Mouse (Mus musculus) liver, embryonic 11.5 days (tissue): ENCODE data around the gene Kcnk7. TPM values are rescaled to one million over a fixed set of nuclear protein-coding genes. Genes with fewer than 3 reads are reported as not detected.

ENCODE experiments used
- ATAC-seq: fragments of 200-750 bp; cut with Nextera tagmentation; replicated peaks from 2 replicates; pipeline ENCODE4 v1.8.0; 2017; ENCODE audit warnings: moderate number of reproducible peaks, mild to moderate bottlenecking, moderate TSS enrichment, moderate library complexity; ENCODE audit not compliant: low FRiP score
- DNase-seq: peaks from one replicate; pipeline ENCODE4 v3.0.0-alpha.2; 2017; ENCODE audit warnings: low spot score
- H3K27ac ChIP-seq: fragments of 300-500 bp; sonication (generic); 2 replicates; pipeline ENCODE4 v1.5.1; 2014; ENCODE audit warnings: mild to moderate bottlenecking, low read depth, low read length, control low read depth
- H3K27me3 ChIP-seq: fragments of 300-500 bp; sonication (generic); replicated peaks from 2 replicates; pipeline ENCODE4 v1.6.1; 2014; ENCODE audit warnings: low read length, mixed read lengths; ENCODE audit not compliant: control insufficient read depth, insufficient read depth
- H3K36me3 ChIP-seq: fragments of 300-500 bp; sonication (generic); 2 replicates; pipeline ENCODE4 v1.6.1; 2014; ENCODE audit warnings: mild to moderate bottlenecking, low read length, moderate library complexity, mixed read lengths; ENCODE audit not compliant: control insufficient read depth, insufficient read depth
- H3K4me1 ChIP-seq: fragments of 300-500 bp; sonication (generic); replicated peaks from 2 replicates; pipeline ENCODE4 v1.6.1; 2014; ENCODE audit warnings: low read length, mixed read lengths; ENCODE audit not compliant: control insufficient read depth, insufficient read depth
- H3K4me2 ChIP-seq: fragments of 300-500 bp; sonication (generic); 2 replicates; pipeline ENCODE4 v1.6.1; 2014; ENCODE audit warnings: mild to moderate bottlenecking, control low read depth, moderate library complexity
- H3K4me3 ChIP-seq: fragments of 300-500 bp; sonication (generic); 2 replicates; pipeline ENCODE4 v1.5.1; 2014; ENCODE audit warnings: low read depth, low read length, control low read depth
- H3K9ac ChIP-seq: fragments of 300-500 bp; sonication (generic); 2 replicates; pipeline ENCODE4 v1.6.1; 2014; ENCODE audit warnings: low read depth, low read length, control low read depth
- H3K9me3 ChIP-seq: fragments of 300-500 bp; sonication (generic); 2 replicates; pipeline ENCODE4 v1.6.1; 2016; ENCODE audit warnings: low read length, inconsistent platforms, mixed read lengths; ENCODE audit not compliant: control insufficient read depth
- WGBS: fragments of 180-500 bp; shearing (Covaris S2); extraction: QIAGEN DNeasy Blood & Tissue Kit; methylation state at CpG from one replicate; pipeline ENCODE4 v1.1.7; 2014; 5-methylcytosine and 5-hydroxymethylcytosine counted together
- polyA plus RNA-seq: library from polyadenylated mRNA; unstranded; fragments of >200 nt; fragmentation: Nextera tagmentation; extraction: Ambion mirVana; gene quantifications from 2 replicates; pipeline ENCODE4 v1.2.1, GENCODE M21; 2014

Kcnk7 gene
- polyA plus RNA-seq, 1 experiment from 2014 or later, result 0.14 TPM

DNA sequence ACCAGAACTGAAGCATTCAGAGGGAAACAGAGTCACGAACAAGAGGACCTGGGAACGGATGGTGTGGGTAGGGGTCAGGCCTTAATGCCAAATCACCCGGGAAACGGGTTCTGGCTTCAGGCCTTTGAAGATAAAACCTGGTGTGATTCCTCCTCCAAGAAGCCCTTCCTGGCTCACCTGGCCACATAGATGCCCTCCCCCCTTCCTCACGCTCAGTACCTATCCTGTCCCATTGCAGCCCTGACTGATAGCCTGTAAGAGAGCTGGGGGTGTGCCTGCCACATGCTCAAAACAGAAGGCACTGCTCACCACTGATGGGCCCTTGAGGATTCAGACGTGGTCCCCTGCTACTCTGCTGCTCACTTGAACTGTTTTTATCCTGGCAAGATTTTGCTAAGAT lies 10.4 kb upstream of the Kcnk7 start:
- H3K36me3 ChIP-seq, result peaks cover 35% of the 10 kb centered on the region
- whole genome bisulfite sequencing, result 91% methylated on average over 6 of the region's 6 CpGs
- H3K9ac ChIP-seq, result no peak overlapping the region
- H3K4me2 ChIP-seq, result no peak overlapping the region
- no peaks in the 10 kb centered on the region for H3K9me3 ChIP-seq
- no peak for DNase-seq
- H3K4me3 ChIP-seq, result no peak overlapping the region
- H3K4me1 ChIP-seq, result peaks cover 30% of the 10 kb centered on the region
- H3K27me3 ChIP-seq, result no peaks in the 10 kb centered on the region
- H3K27ac ChIP-seq, result no peak overlapping the region
- ATAC-seq, result no peak

DNA sequence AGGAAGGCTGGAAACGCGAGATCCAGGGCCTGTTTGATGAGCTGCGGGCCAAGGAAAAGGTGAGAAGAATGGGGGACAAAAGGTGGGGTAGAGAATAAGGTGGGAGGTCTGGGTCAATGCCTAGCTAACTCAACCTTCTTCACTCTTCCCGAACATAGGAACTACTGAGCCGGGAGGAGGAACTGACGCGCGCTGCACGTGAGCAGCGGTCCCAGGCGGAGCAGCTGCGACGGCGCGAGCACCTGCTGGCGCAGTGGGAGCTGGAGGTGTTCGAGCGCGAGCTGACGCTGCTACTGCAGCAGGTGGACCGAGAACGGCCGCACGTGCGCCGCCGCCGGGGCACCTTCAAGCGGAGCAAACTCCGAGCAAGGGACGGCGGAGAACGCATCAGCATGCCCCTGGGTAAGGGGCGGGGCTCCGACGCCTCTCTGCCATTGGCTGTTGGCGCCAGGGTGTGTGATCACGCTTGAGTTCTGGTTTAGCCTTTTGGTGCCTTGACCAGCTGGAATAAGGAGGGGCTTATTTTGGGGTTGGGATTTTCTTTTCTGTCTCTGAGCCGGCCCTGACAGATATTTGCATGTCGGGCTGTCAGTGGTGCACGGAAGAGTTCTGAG lies 8.2 kb upstream of the Kcnk7 start:
- no peaks in the 10 kb centered on the region for H3K27me3 ChIP-seq
- DNase-seq, result no peak
- no peak overlapping the region for H3K4me3 ChIP-seq
- H3K27ac ChIP-seq, result no peak overlapping the region
- WGBS, result 52% methylated on average over 41 of the region's 41 CpGs
- H3K4me1 ChIP-seq, result peaks cover 21% of the 10 kb centered on the region
- H3K9ac ChIP-seq, result no peak overlapping the region
- H3K36me3 ChIP-seq, result peaks cover 44% of the 10 kb centered on the region
- 0 out of 2 replicates have a peak overlapping the region, but pooled peaks have one; percentile 26 for H3K4me2 ChIP-seq
- H3K9me3 ChIP-seq, result no peaks in the 10 kb centered on the region
- ATAC-seq, result no peak

DNA sequence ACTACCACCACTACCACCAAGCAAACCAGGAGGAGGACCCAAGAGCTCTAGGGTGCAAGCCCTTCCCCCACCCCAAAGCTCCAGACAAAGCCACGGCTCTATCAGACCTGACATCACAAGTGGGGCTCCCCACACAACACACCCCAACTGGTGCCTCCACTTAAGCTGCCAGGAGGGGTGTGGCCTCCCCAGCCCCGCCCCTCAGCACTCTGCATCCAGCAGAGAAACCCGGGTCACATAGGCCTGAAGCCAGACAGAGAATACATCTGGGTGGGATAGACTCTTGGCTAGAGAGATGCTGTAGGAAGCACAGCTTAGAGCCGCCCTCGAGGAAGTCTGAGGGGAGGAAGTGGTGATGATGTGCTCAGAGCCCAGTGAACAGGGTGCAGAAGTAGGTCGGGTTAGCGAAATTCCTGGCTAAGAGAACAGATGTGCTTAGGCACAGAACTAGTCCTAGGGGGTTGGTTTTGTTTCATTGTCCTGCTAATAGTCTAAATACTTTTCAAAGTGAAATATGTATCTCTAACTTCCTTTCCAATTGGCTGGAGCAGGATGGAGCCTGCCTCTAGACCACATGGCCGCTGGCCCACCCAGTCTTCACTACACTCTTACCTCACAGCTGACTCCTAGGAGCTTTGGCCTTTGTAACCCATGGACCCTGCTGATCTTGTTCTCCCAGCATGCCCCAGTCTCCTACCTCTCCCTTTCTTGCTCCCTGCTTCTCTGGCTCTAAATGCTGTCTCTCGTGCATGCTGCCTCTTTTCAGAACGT lies 819 bp downstream of the Kcnk7 start:
- H3K9me3 ChIP-seq, result no peaks in the 10 kb centered on the region
- peaks cover 16% of the 10 kb centered on the region for H3K4me1 ChIP-seq
- peak overlapping the region; percentile 40; the same call in 1 of the 2 replicates for H3K27ac ChIP-seq
- no peaks in the 10 kb centered on the region for H3K27me3 ChIP-seq
- DNase-seq (no peak), ATAC-seq (peak; percentile 78)
- no peak overlapping the region; the same call in 1 of the 2 replicates for H3K4me2 ChIP-seq
- peaks cover 50% of the 10 kb centered on the region for H3K36me3 ChIP-seq
- H3K4me3 ChIP-seq, result no peak overlapping the region
- WGBS, result 46% methylated on average over 10 of the region's 10 CpGs
- H3K9ac ChIP-seq, result 0 out of 2 replicates have a peak overlapping the region, but pooled peaks have one; percentile 28

DNA sequence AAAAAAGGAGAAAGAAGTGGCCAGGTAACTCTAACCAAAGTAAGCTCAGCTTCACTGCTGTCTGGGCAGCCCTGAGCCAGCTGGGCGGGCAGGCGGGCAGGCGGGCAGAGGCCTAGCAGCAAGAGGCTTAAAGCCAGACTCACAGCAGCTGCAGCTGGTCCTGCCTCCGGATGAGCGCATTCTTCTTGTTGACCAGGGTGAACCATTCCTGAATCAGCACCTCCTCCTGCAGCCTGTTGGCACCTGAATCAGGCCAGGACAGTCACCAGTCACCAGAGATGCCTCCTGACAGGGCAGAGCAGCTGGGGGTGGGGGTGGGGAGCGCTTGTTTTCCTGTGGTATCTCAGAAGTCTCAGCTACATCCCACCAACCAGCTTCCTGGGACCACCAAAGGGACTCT lies 5.9 kb downstream of the Kcnk7 start:
- Histone ChIP-seq H3K4me3 (no peak overlapping the region), H3K27me3 (no peaks in the 10 kb centered on the region), H3K4me2 (no peak overlapping the region), H3K27ac (no peak overlapping the region), H3K4me1 (peaks cover 19% of the 10 kb centered on the region), H3K36me3 (peaks cover 46% of the 10 kb centered on the region), H3K9me3 (no peaks in the 10 kb centered on the region), H3K9ac (no peak overlapping the region)
- DNase-seq (no peak), ATAC-seq (no peak)
- 94% methylated on average over 6 of the region's 6 CpGs for WGBS

DNA sequence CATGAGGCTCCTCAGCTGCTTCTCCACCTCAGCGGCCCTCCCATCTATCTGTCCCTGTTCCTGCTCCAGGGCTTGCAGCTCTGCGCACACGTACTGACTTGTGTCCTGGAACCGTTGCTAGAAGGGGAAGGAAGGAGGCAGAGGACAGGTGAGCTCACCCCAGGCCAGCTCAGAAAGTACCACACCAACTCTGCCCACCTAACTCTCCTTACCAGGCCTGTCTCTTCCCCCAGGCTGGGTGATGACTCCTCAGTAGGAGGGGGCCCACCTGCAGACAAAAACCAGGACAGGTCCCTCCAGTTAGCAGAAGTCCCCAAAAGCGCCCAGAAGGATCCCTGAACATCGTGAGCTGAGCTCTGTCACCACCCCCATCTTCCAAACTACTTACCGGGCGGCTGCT lies 6.4 kb downstream of the Kcnk7 start:
- no peak for ATAC-seq
- 88% methylated on average over 8 of the region's 8 CpGs for WGBS
- peaks cover 48% of the 10 kb centered on the region for H3K36me3 ChIP-seq
- H3K27me3 ChIP-seq, result no peaks in the 10 kb centered on the region
- DNase-seq, result no peak
- peaks cover 15% of the 10 kb centered on the region for H3K4me1 ChIP-seq
- H3K4me2 ChIP-seq, result no peak overlapping the region
- no peak overlapping the region for H3K4me3 ChIP-seq
- no peaks in the 10 kb centered on the region for H3K9me3 ChIP-seq
- no peak overlapping the region for H3K27ac ChIP-seq
- H3K9ac ChIP-seq, result no peak overlapping the region

DNA sequence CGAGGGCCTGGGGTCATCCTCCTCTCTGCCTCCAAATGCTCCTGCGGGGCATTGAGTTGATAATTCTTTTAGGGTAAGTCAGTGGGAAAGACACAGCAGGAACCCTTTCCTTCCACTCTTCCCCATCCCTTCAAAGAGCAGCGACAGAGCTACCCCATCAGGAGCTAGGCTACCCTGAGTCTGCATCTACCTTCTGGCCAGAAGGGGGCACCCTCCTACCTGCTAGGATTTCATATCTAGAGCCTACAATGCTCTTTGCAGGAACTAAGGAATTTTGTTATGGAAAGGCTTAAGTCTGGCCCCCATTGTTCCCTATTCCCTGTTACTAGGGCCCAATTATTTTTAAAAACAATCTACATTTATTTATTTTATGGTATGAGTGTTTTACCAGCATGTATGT lies 7.1 kb downstream of the Kcnk7 start:
- peaks cover 18% of the 10 kb centered on the region for H3K4me1 ChIP-seq
- H3K4me3 ChIP-seq, result no peak overlapping the region
- H3K4me2 ChIP-seq, result no peak overlapping the region
- no peak overlapping the region for H3K9ac ChIP-seq
- DNase-seq (no peak), ATAC-seq (no peak)
- peaks cover 51% of the 10 kb centered on the region for H3K36me3 ChIP-seq
- no peaks in the 10 kb centered on the region for H3K27me3 ChIP-seq
- H3K27ac ChIP-seq, result no peak overlapping the region
- 32% methylated on average over 3 of the region's 3 CpGs for WGBS
- no peaks in the 10 kb centered on the region for H3K9me3 ChIP-seq

DNA sequence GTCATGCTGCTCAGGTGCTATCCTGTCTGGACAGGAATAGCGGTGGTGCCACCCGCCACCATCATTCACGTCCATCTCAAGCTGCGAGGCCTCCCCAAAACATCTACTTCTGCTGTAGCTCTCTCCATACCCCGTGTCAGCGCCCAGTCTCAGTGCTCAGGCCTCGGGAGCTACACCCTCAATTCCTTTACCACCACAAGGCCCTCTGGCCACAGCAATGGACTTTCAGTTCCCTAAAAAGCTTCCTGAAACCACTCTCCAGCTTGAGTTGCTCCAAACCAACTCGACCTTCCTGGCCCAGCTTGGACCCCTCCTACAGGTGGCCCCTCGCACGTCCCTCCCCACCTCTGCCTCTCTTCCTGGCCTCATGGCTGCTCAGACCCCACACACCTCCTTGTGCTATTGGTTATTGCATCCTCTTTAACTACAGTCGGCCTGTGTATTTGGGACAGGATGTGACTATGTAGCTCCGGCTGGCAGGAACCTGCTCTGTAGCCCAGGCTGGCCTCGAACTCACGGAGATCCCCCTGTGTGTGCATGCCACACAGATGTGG lies 7.8 kb downstream of the Kcnk7 start:
- ATAC-seq (no peak), DNase-seq (no peak)
- H3K27me3 ChIP-seq, result no peaks in the 10 kb centered on the region
- H3K4me1 ChIP-seq, result peaks cover 25% of the 10 kb centered on the region
- H3K9me3 ChIP-seq, result no peaks in the 10 kb centered on the region
- H3K9ac ChIP-seq, result no peak overlapping the region
- WGBS, result 80% methylated on average over 14 of the region's 14 CpGs
- no peak overlapping the region; the same call in 1 of the 2 replicates for H3K27ac ChIP-seq
- no peak overlapping the region for H3K4me3 ChIP-seq
- peaks cover 48% of the 10 kb centered on the region for H3K36me3 ChIP-seq
- H3K4me2 ChIP-seq, result no peak overlapping the region

DNA sequence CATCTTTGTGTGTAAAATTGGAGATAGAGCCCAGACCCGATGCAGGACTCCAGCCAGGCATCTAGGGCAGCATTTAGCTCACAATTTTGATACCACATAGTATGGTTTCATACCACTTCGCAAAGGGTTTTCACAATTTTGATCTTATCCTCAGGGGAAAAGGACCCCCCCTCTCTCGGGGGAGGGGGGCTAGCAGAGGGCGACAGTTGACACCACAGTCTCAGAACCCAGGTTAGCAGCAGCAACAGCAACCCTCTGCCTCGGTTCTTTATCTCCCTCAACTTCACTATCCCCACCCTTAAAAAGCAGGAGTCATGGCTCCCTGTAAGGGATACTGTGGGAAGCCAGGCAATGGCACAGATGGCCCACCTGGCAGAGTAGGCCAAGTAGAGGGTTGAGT lies 9.1 kb downstream of the Kcnk7 start:
- Histone ChIP-seq H3K36me3 (peaks cover 46% of the 10 kb centered on the region), H3K4me1 (peaks cover 31% of the 10 kb centered on the region), H3K9ac (no peak overlapping the region), H3K27me3 (no peaks in the 10 kb centered on the region), H3K4me3 (no peak overlapping the region; the same call in 1 of the 2 replicates), H3K9me3 (no peaks in the 10 kb centered on the region), H3K27ac (peak overlapping the region; percentile 21), H3K4me2 (peak overlapping the region; percentile 43; the same call in 1 of the 2 replicates)
- WGBS, result 70% methylated on average over 5 of the region's 5 CpGs
- no peak for DNase-seq
- no peak for ATAC-seq
